Mouse (Mus musculus) lung, postnatal 10 days (tissue): Measurements from ENCODE around the gene Sorcs1.

Experiments used
- DNase-seq: peaks from one replicate; pipeline ENCODE4 v3.0.0; 2021

Sorcs1 gene

DNA sequence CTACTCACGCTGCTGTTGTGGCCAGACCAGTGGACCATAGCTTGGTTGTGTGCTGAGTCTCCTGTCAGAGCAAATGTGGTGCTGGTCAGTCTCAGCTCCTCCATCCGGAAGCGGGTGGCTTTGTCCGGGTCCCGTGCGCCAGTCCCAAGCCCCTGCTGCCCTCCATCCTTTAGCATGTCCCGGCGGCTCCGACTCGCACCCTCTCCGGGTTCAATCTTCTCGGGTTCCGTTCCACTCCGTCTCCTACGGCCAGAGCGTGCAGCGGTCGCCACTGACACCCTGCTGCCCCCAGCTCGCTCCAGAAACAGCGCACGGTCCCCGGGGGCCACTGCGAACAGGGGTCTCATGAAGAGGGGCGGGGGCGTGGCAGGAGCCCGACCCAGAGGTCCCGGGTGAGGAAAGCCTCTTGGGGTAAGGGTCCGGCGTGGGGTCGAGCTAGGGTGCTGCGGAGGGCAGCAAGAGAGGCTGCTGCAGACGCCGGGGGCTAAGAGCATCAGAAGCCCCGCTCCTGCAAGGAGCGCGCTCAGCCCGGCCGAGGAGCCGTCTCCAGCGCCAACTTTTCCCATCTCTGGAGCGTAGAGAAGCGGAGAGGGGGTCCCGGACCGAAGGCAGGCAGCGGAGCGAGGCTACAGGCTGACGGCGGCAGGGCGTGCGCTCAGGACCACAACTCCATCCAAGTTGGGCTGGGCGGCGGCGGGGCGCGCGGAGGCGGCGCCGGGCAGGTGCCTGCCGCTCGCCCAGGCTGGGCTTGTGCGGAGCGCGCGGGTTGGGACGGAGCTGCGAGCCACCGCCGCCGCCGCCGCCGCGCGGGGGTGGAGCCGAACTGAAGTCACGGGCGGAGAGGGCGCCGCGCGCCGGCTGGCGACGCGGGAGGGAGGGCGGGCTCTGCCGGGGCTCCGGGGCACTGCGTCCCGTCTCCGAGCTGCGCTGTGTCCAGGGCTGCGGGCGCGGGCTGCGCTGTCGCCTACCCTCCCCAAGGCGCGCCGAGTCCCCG lies at the start of gene Sorcs1:
Gene Sorcs1 (minus strand): TSS at position 744 of the 994 bp plus-strand sequence.
- peak; percentile 20 for DNase-seq

DNA sequence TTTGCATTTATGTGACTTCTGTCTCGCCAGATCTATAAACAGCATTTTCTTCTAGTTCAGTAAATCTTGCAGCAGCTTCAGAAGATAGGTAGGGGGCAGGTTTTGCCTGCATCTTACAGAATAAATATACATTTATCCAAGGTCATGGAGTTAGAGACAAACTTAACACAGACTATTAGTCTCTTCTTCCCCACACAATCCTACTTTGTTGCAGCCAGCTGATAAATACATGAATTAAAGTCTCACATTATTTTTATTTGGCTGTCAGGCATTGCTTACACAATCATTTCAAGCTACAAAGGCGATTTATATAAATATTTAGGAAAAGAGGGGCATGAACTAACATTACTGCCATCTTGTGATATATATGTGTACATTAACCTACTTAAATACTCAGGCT lies 4.8 kb upstream of the Sorcs1 start:
- no peak for DNase-seq

DNA sequence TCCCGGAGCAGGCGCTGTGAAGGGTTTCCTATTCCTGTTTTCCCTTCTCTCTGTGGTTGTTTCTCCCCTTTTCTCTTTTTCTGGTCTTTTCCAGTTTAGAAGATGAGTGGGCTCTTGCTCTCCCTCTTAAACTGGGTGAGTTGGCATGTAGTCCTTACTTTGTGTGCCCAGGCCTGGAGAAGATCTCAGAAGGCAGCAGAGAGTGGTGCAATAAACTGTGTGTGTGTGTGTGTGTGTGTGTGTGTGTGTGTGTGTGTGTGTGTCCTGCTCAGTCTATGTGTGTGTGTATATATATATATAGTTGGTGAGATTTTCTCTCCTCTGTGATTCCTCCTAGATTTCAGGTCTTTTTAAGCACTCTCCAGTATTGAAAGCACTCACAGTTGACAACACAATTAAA lies 500 bp upstream of the Sorcs1 start:
- DNase-seq: no peak

DNA sequence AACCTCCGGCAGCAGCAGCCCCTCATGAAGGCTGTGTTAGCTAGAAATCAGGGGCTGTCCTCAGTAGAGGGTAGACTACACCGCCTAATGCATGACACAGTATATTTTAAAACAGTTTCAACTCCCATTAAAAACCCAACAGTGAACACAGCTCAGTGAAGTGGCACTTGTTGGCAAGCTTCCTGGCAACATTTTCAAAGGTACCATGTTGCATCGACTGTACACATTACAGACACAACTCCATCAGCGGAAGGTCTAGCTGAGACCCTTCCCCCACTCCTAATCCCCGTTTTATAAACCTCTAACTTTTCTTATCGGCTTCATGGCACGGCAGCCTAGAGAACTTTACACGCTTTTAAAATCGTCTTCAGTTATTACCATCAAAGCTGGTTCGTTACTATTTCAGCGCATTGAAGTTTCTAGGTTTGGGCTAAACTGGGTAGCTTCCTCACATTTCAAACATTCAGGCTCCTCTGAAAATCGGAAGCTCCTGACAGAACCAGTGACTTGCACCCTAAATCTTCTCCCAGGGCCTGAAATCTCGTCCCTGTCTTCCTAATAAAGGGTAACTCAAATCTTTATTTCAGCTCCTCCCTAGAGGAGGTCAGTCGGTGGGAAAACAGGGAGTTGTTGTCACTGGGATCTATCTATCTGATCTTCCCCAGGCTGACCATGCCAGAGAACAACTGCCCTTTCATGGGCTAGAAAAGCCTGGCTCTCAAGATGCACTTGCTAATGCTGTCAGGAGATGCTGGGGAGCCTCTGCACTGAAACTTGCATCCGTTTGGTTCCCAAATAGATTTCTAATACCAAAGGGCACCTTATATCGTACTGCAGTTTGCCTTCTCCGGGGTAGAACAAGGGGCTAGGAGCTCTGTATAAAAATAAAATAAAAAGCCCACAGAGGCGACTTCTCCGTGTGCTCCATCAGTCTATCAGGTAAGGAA lies 1.6 kb downstream of the Sorcs1 start:
- DNase-seq: no peak

DNA sequence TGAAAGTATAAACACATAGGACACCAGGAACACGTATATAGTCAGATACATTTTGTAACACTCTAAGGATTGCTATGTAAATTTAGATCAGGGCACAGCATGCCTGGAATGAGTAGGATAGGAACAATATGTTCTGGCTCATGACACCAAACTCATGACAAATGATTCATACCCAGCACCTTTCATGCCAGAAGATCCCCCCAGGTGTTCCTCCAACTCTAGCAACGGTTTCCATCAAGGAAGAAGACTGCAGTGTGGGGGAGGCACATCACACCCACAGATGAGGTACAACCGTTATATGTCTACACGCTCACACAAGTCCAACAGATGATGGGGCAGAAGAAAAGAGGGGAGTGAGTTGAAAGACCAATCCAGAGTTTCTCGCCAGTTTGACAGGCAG lies 3.5 kb downstream of the Sorcs1 start:
- DNase-seq: no peak

DNA sequence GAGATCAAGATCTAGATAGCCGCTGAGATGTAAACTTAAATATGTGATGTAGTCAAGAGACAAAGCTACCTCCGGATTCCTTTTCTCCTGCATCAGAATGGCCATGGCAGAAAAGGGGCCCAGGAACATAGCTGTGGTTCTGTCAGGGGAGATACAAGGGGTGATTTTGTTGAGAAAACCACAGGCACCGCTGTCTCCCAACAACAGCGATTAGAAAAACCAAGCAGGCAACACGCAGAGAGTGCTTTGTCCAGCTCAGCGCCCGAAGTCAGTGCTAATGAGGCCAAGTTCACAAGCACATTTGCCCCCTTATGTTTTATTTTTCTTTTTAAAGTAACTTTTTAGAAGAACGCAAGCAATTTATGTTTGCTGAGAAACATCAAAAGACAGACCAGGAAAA lies 10.9 kb downstream of the Sorcs1 start:
- DNase-seq: no peak

DNA sequence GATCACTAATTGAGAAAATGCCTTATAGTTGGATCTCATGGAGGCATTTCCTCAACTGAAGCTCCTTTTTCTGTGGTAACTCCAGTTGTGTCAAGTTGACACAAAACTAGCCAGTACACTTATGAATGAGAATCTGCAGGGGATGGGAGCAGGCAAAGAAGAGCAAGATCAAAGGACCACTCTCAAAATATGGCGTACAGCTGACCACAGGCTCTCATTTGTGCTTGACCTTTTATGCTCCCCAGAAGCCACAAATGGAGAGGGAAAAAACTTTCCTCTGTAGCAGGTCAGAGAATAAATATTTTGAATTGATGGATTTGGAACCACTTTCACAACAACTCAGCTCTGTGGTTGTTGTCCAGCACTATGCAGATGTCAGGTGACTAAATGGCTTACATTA lies 14.1 kb downstream of the Sorcs1 start:
- no peak for DNase-seq

DNA sequence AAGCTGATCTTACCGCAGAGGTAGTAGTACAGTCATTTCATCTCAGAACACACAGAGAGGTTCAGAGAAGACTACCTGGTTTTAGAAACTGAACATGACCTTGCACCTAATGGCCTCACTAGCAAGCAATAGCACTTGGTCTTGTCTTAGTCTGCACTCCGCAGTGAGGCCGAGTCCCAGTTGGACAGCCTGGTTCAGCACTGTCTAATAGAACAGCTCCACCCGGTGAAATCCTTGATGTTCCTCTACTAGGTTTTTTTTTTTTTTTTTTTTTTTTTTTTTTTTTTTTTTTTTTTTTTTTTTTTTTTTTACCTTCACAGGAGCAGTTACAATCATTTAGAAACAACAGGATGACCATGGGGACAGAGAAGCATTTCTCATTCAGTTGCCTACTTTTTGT lies 19.3 kb downstream of the Sorcs1 start:
- no peak for DNase-seq

DNA sequence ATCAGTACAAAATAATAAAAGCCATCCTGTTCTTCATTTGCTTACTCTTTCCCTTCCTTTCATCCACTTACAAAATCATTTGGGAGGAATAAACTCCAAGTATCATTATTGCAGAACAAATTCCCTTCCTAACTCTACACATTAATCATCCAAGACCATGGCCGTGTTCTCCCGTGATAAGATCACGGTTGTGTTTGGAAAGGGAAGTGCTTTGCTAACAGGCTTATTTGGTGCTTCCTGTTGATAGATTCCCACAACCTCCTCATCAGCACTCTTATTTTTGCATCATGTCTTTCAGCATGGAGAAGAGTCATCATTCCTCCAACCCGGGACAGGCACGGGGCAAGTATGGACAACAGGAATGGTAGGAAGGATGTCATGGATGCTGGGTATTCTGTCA lies 25.7 kb downstream of the Sorcs1 start:
- no peak for DNase-seq

DNA sequence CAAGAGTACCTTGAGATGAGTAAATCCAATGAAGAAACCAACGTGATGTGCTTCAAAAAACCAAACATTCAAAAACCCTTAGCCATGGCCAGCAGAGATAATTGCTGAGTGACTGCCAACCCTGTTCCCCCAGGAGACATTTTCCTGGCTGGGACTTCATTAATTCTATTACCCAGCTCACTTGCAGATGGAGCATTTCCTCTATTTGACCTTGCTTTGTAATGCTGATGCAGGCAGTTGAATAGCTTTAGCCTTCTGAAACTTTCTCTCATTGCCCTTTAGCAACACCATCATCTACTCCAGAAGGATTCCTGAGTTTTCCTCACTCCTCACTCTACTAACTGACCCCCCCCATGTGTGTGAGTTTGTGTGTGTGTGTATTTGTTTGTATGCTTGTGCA lies 34.6 kb downstream of the Sorcs1 start:
- DNase-seq: no peak

DNA sequence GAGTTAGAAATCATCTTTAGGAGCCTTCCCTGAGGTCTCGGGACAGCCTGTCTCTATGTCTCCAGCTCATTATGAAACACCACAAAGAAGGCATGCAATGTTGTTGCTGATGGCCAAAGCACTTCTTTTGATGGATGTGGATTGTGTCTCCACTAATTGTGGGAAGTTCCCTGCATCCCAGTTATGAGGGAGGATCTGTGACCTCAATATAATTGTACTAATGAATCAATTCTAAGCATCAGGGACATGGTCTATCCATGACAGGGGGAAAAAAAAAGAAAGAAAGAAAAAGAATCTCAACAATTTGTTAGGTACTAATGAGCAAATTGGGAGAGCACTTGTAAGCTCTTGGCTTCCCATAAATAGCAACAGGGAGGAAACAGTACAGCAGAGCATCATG lies 36.3 kb downstream of the Sorcs1 start:
- DNase-seq: no peak

DNA sequence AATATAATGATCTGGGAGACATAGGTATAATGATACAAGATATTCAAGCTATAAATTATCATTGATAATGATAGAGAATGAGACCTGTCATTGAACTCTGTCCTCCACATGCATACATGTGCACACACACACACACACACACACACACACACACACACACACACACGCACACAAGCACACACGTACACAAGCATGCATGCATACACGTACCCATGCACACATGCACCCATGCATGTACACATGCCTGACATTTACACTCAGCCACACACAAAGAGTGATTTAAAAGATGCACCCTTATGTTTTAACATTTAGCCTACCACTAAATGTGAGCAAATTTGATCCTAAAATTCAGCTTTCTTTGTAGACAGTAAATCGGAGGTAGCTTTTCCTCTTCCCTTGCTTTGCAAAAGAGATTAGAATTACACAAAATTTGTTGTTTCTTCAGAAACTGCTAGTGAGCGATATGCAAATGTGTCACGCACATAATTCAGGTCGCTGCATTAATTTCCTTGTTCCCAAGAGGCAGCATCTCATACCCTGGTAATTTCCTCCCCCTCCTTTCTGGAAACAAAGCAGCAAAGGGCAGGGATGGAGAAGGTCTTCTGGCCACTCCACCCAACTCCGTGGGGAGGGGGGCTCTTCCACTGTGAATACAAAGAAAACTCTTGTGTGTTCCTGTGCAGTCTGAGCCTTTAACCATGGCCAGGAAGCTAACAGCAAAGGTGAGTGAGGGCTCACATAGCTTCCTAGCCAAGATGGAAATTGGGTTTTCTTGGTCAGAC lies 38.0 kb downstream of the Sorcs1 start:
- DNase-seq: no peak

DNA sequence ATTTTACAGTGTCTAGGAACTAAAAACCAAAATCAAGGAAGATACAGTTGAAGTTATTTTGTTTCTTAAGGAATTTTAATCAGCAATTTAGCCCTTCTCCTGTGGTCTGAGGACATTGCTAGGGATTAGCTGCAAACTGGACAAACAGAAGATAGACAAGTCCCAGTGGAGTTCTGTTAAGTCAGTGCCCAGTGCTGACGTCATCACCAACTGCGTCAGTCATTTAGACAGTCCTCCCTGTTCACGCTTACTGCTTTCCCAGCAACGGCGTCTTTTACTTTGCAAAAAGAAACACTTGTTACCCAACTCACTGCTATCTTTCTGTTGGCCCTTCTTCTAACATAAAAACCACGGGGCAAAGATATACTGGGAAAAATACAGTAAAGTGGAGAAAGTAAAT lies 40.3 kb downstream of the Sorcs1 start:
- DNase-seq: no peak

DNA sequence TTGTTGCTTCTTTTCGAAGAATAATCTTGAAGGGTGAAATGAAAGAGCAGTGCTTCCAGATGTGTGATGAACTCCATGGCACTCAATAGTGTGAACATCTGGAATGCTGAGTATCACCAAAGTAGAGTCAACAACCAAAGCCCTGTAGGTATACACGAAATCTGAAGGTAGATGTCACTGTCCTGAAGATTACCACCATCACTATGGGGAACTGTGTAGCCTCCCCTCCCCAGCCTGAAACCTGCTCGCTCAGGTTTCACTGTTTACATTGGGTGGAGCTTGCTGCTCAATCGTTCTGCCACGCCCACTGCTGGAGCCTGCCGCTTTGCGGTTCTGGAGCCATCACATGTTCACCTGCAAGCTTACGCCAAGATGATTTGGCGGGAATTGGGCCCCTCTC lies 64.4 kb downstream of the Sorcs1 start:
- DNase-seq: peak; percentile 1

DNA sequence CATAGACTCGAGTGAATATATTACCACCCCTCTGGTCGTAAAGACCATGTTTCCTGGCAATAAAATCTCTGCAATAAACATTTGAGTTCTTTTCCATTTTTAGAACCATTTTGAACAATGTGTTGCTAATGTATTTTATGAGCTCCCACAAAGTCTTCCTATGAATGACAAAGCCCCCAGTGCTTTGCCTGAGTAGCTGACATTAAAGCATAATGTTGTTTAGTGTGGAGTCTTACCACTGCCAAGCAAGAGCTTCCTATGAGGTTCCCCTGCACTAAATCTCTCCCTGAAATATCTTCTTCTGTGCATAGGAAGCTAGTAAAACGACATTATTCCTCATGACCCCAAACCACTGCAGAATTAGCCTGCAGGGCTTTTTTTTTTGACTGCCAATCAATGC lies 66.8 kb downstream of the Sorcs1 start:
- DNase-seq: no peak

DNA sequence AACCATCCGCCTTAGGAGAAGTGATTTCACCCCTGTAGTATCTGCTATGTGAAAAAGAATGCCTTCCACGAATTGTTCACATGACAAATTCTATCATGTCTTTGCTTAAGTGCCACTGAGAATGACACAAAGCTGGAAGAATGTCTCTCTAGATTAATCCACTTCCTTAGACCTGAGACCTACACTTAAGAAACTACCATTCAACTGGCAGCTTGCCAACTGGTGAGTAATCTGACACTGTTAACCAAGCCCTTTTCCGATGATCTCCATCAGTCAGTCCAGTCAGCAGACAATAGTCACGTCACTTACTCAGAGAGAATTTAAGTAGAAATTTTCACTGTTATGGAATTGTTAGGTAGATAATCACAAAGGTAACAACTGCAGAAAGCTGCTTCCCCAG lies 74.6 kb downstream of the Sorcs1 start:
- DNase-seq: no peak

DNA sequence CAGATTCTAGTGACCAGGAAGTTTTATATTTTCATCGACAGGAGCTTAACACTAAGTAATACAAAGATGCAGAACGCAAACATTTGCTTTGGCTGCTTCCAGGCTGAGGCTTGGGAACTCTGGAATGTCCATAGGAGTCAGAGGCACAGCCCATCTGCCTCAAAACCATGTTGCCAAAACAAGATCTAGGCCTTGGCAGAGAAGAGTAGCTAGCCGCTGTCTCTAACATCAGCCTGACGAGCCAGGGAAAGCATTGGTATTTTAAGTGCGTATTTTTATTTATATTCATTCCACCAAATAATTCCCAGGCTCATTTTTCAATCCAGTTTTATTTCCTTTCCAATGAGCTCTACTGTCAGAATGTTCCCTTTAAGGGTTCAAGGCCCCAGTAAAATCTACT lies 75.1 kb downstream of the Sorcs1 start:
- peak; percentile 1 for DNase-seq

DNA sequence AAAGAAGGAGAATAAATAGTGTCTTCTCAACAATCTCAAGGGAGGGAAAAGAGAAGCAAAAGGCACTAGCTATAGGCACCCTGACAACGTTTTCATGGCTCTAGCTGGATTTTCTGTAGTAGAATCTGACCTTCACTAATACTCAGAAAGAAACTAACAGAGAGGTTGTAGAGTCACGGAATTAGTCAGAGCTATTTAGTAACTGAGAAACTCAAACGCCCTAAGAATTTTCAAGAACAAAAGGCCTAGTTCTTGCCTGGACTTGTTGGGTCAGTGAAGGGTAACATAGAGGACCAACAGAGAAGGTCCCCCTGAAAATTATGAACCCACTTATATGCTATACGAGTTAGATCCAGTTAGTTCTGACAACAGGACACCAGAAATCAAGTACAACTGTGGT lies 81.1 kb downstream of the Sorcs1 start:
- DNase-seq: no peak

DNA sequence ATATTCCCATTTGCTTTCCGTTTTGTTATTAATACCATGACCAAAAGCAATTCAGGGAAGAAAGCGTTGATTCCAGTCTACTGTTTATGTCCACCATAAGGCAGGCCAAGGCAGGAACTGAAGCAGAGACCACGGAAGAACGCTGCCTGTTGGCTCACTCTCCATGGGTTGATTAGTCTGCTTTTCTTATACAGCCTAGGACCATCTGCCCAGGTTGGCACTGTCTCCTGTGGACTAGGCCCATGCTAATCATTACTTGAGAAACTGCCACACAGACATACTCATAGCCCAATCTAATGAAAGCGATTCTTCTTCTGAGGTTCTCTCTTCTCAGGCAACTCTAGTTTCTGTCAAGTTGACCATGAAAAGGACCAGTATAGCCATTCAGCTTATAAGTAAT lies 92.3 kb downstream of the Sorcs1 start:
- no peak for DNase-seq

DNA sequence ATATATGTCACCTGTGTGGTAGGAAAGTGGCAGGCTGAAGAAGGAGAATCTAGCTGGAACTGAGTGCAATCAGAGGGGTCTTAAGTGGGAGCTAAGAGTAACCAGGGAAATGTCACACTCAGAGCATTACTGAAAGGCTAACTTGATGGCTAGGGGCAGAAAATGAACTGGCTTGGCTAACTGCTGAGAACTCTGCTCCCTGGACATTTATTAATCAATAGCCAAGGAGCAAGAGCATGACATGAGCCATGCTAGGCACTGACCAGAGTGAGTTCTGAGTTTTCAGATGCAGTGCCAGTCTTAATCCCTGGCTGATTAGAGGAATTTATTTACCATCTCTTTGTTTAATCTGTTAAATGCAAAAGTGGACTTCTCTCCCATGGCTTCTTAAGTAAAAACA lies 95.5 kb downstream of the Sorcs1 start:
- DNase-seq: no peak

DNA sequence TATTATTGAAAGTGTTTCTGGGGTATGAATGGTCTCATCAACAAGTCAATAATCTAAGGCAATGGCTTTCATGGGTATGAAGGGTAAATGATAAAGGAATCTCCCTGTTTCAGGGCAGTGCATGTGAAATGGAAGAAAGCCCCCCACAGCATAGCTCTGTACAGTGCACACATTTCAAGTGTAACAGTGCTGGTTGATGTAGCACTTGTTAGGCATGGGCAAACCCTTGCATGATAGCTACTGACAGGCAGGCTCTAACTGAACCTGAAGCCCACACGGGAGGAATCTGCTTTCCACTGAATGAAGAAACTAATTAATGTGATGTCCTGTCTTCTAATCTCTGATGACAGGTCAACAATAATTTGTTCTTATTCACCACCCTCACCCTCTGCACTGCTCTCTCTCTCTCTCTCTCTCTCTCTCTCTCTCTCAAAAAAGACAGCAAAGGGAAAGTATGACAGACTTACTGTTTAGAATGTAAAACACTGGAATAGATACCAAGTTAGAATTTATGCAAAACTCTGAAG lies 108.7 kb downstream of the Sorcs1 start:
- no peak for DNase-seq

DNA sequence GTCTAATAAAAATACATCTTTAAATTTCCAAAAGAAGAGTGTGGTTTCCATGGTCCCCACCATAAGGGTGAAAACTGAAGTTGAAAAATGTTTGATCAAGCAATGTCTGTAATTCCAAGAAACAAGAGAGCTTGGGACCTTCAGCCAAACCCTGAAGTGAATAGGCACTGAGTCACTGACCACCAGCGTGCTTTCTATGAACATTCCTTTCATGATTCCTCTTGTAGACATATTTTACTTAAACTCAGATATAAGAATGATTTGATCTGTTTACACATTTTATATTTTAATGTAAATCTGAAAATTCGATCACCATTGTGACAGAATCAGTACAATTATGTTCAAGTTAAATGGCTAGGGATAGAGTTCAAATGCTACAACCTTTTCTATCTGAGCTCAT lies 112.1 kb downstream of the Sorcs1 start:
- DNase-seq: no peak

DNA sequence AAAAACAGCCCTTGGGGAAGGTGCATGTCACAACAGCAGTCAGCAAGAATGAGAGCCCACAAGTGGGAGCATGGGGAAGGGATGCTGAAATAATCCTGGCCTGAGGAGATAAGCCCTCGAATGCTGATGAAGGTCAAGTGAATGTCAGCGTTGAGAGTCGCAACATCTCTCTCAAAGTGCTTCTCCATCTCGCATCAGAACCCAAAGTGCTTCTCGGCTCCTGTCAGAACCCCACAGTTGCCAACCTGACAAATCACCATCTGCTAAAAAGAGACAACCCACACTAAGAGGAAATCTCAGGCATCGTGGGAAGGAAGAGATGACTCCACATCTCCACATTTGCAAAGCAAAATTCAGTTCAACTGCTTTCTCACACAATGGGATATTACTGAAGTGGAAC lies 119.7 kb downstream of the Sorcs1 start:
- DNase-seq: no peak
